Mouse (Mus musculus): Measurements from ENCODE around the gene Tnnc1. TPM values are rescaled to one million over a fixed set of nuclear protein-coding genes. Genes with fewer than 3 reads are reported as not detected.

Tnnc1 gene
- 0.34 TPM in 1 of 2 replicates, not detected in the other for polyA plus RNA-seq (2012; rRNA removed)

DNA sequence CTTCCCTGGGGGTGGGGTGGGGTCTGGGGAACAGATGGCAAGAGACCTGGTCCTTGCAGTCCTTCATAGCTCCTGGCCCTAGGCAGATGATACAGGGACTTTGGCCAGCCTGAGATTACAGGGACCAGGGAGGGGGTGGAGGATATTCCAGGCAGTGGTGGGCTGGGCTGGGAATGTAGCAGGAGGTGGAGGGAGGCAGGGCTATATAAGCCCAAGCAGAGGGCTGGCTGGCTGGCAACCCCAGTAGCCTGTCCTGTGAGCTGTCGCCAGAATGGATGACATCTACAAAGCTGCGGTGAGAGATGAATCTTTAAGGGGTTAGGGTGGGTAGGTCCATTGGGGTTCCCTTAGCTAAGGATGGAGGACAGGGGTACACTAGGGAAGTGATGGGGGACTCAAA lies at the start of gene Tnnc1:
Gene Tnnc1 (plus strand): TSS at position 229 of the 400 bp plus-strand sequence.
- WGBS, result 82% methylated on average over 2 of the region's 2 CpGs
- no peak within 1 kb of the TSS for H3K27ac ChIP-seq (ENCODE audit: insufficient read depth, low read depth, low read length)
- H3K4me1 ChIP-seq (ENCODE audit: control insufficient read depth, insufficient read depth, insufficient read length, low read length), result peaks cover 13% of the 10 kb centered on the region; the same call in 1 of the 2 replicates
- H3K36me3 ChIP-seq (ENCODE audit: control insufficient read depth, insufficient read depth, low read length), result peaks cover 6% of the 10 kb centered on the region
- TF ChIP-seq POLR2A (IDR thresholded peaks at IDR 0.05; ENCODE audit: low read depth, low read length) (no peak), CTCF (IDR thresholded peaks at IDR 0.05; ENCODE audit: extremely low read depth, insufficient read length, insufficient replicate concordance, low read depth, low read length) (no peak)
- H3K4me3 ChIP-seq (ENCODE audit: low read depth, low read length), result peak within 1 kb of the TSS; percentile 98
- H3K27me3 ChIP-seq (ENCODE audit: control insufficient read depth, insufficient read depth, low read length), result no peaks in the 10 kb centered on the region

DNA sequence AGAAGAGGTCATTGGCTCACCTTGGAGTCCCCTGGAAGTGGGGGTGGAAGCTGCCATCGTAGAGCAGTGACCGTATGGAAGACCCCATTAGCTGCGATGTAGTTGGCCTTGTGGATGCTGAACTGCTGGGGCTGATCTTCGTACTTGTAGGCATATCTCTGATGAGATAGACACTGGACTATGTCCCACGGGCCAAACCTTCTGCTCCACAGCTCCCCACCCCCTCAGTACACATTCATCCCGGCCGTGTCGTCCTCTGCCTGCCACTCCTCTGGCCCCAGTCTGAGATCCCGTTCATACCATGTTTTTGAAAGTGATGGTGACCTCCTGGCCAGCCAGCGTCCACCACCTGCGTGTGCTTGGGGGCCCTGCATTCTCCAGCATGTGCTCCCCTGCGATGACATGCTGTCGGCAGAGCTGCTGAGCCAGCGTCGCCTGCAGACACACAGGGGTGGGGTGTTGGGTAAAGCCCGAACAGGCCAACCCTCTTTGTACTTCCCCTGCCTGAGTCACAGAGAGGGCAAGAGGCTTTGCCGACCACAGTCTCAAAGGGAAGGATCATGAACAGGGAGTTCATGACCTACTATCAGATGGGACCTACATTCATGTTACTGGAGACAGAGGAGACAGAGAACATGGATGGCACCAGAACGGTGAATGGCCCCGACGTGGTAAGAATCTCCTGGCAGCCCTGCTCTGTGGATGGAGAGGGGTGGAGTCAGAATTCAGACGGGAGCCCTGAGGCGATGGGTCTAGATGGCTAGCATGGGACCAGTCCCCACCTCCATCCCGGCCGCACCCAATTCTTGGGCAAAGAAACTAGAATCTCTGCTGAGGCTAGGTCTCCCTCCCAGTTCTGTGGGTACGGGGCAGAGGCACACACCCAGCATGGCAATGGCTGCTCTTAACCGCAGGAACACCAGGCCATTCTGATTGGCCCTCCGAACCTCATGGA lies 47.6 kb upstream of the Tnnc1 start:
- 39% methylated on average over 27 of the region's 27 CpGs for WGBS
- peak overlapping the region; percentile 61 for H3K4me3 ChIP-seq (ENCODE audit: low read depth, low read length)
- no peak for TF ChIP-seq CTCF (IDR thresholded peaks at IDR 0.05; ENCODE audit: extremely low read depth, insufficient read length, insufficient replicate concordance, low read depth, low read length)
- TF ChIP-seq POLR2A (IDR thresholded peaks at IDR 0.05; ENCODE audit: low read depth, low read length), result no peak
- H3K27ac ChIP-seq (ENCODE audit: insufficient read depth, low read depth, low read length), result peak overlapping the region; percentile 58
- H3K4me1 ChIP-seq (ENCODE audit: control insufficient read depth, insufficient read depth, insufficient read length, low read length), result peaks cover 9% of the 10 kb centered on the region
- H3K36me3 ChIP-seq (ENCODE audit: control insufficient read depth, insufficient read depth, low read length), result no peaks in the 10 kb centered on the region
- H3K27me3 ChIP-seq (ENCODE audit: control insufficient read depth, insufficient read depth, low read length), result no peaks in the 10 kb centered on the region

DNA sequence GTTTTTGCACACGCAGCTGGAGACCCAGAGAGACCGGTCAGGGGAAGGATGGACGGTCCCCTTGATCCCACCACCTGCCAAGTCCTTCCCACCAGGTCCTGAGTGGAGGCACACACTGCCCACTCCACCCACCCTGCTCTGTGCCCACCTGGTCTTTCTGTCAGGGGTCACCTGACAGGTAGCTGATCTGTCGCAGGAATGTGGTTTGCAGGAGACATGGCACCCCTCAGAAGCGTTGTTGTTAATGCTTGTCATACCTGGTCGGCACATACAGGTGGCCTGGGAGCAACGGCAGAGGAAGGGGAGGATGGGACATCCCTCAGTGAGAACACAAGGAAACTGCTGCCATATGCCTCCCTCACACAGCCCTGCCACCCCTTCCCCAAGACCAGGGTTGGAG lies 46.9 kb upstream of the Tnnc1 start:
- 77% methylated on average over 7 of the region's 7 CpGs for WGBS
- Histone ChIP-seq H3K27me3 (ENCODE audit: control insufficient read depth, insufficient read depth, low read length) (no peaks in the 10 kb centered on the region), H3K4me3 (ENCODE audit: low read depth, low read length) (no peak overlapping the region), H3K4me1 (ENCODE audit: control insufficient read depth, insufficient read depth, insufficient read length, low read length) (peaks cover 9% of the 10 kb centered on the region), H3K36me3 (ENCODE audit: control insufficient read depth, insufficient read depth, low read length) (no peaks in the 10 kb centered on the region), H3K27ac (ENCODE audit: insufficient read depth, low read depth, low read length) (no peak overlapping the region)
- TF ChIP-seq POLR2A (IDR thresholded peaks at IDR 0.05; ENCODE audit: low read depth, low read length) (no peak), CTCF (IDR thresholded peaks at IDR 0.05; ENCODE audit: extremely low read depth, insufficient read length, insufficient replicate concordance, low read depth, low read length) (no peak)

DNA sequence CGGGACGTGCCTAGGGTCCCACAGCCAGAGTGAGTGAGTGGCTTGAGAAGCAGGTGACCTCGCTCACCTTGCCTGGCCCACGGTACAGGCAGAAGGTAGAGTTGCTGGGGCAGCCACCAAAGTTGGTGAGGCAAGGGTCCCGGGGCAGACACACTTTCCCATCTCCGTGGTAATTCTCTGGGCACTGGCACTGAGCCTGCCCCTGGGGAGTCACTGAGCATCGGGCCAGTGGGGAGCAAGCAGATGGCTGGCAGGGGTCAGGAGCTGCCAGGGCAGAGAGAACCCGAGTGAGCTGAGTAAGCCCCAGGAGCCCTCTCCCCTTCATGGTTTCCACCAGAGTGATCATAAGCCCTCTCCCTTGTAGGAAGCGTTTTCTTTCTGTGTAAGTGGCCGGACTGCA lies 46.5 kb upstream of the Tnnc1 start:
- Histone ChIP-seq H3K4me1 (ENCODE audit: control insufficient read depth, insufficient read depth, insufficient read length, low read length) (peaks cover 9% of the 10 kb centered on the region), H3K27ac (ENCODE audit: insufficient read depth, low read depth, low read length) (no peak overlapping the region), H3K27me3 (ENCODE audit: control insufficient read depth, insufficient read depth, low read length) (no peaks in the 10 kb centered on the region), H3K36me3 (ENCODE audit: control insufficient read depth, insufficient read depth, low read length) (no peaks in the 10 kb centered on the region), H3K4me3 (ENCODE audit: low read depth, low read length) (no peak overlapping the region)
- TF ChIP-seq POLR2A (IDR thresholded peaks at IDR 0.05; ENCODE audit: low read depth, low read length), result no peak
- no peak for TF ChIP-seq CTCF (IDR thresholded peaks at IDR 0.05; ENCODE audit: extremely low read depth, insufficient read length, insufficient replicate concordance, low read depth, low read length)
- 75% methylated on average over 10 of the region's 10 CpGs for WGBS

DNA sequence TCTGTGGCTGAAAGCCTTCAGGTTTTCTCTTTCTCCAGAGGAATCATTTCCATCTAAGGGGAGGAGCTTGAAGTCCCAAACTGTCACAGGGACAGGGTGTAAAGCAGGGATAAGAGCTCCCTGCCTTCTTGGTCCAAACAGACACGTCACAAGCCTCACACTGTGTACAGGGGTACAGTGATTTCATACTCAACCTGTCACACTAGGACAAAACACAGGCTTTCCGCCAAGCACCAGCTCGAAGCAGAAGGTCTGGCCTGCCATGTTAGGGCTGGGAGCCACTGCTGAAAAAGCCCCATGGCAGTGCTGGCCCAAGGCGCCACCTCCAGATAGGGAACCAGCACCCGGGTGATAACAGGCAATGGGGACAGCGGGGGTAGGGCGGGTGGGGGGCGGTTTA lies 44.0 kb upstream of the Tnnc1 start:
- peaks cover 9% of the 10 kb centered on the region; the same call in 1 of the 2 replicates for H3K4me1 ChIP-seq (ENCODE audit: control insufficient read depth, insufficient read depth, insufficient read length, low read length)
- H3K4me3 ChIP-seq (ENCODE audit: low read depth, low read length), result no peak overlapping the region
- no peak overlapping the region for H3K27ac ChIP-seq (ENCODE audit: insufficient read depth, low read depth, low read length)
- whole genome bisulfite sequencing, result 72% methylated on average over 8 of the region's 8 CpGs
- no peaks in the 10 kb centered on the region for H3K36me3 ChIP-seq (ENCODE audit: control insufficient read depth, insufficient read depth, low read length)
- no peak for TF ChIP-seq POLR2A (IDR thresholded peaks at IDR 0.05; ENCODE audit: low read depth, low read length)
- no peak for TF ChIP-seq CTCF (IDR thresholded peaks at IDR 0.05; ENCODE audit: extremely low read depth, insufficient read length, insufficient replicate concordance, low read depth, low read length)
- H3K27me3 ChIP-seq (ENCODE audit: control insufficient read depth, insufficient read depth, low read length), result no peaks in the 10 kb centered on the region

DNA sequence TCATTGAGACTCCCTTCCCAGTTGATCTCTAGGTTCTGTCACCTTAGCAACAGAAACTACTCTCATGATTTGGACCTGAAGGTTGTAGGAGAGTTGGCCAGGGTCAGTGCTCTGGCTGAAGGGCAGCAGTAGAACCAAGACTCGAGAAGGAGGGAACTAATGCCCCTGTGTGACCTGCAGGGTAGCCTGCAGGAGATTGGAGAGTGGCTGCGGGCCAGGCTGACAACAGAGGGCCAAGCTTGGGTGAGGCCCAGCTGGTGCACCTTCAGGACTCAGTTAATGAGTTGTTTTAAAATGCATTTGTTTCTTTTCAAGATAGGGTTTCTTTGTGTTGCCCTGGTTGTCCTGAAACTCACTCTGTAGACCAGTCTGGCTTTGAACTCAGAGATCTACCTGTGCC lies 43.1 kb upstream of the Tnnc1 start:
- Histone ChIP-seq H3K27ac (ENCODE audit: insufficient read depth, low read depth, low read length) (no peak overlapping the region), H3K36me3 (ENCODE audit: control insufficient read depth, insufficient read depth, low read length) (no peaks in the 10 kb centered on the region), H3K4me3 (ENCODE audit: low read depth, low read length) (no peak overlapping the region), H3K27me3 (ENCODE audit: control insufficient read depth, insufficient read depth, low read length) (no peaks in the 10 kb centered on the region), H3K4me1 (ENCODE audit: control insufficient read depth, insufficient read depth, insufficient read length, low read length) (peaks cover 7% of the 10 kb centered on the region; the same call in 1 of the 2 replicates)
- TF ChIP-seq POLR2A (IDR thresholded peaks at IDR 0.05; ENCODE audit: low read depth, low read length) (no peak), CTCF (IDR thresholded peaks at IDR 0.05; ENCODE audit: extremely low read depth, insufficient read length, insufficient replicate concordance, low read depth, low read length) (no peak)
- 43% methylated on average over 2 of the region's 2 CpGs for WGBS

DNA sequence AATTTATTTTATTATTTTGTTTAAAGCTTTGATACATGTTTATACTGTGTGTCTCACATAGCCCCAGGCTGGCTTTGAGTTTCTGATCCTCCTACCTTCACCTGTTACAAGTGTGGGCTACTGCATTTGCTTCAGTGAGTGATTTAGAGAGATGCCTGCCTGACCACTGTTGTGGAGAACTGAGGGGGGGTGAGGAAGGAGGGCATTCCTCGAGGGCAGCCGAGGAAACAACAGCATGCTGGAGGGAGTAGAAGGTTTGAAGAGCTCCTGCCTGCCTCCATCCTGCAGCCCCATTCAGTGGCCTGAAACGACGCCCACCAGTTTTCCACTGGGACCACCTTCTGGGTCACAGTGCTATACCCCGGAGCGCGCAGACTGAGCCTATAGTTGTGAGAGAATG lies 42.7 kb upstream of the Tnnc1 start:
- Histone ChIP-seq H3K4me1 (ENCODE audit: control insufficient read depth, insufficient read depth, insufficient read length, low read length) (peaks cover 6% of the 10 kb centered on the region; the same call in 1 of the 2 replicates), H3K36me3 (ENCODE audit: control insufficient read depth, insufficient read depth, low read length) (peaks cover 2% of the 10 kb centered on the region; the same call in 1 of the 2 replicates), H3K27ac (ENCODE audit: insufficient read depth, low read depth, low read length) (no peak overlapping the region), H3K27me3 (ENCODE audit: control insufficient read depth, insufficient read depth, low read length) (no peaks in the 10 kb centered on the region), H3K4me3 (ENCODE audit: low read depth, low read length) (no peak overlapping the region)
- TF ChIP-seq POLR2A (IDR thresholded peaks at IDR 0.05; ENCODE audit: low read depth, low read length), result no peak
- no peak for TF ChIP-seq CTCF (IDR thresholded peaks at IDR 0.05; ENCODE audit: extremely low read depth, insufficient read length, insufficient replicate concordance, low read depth, low read length)
- 62% methylated on average over 7 of the region's 7 CpGs for WGBS
